28 mouse cellular contexts compared by ENCODE assay signal in the genomic region with DNA sequence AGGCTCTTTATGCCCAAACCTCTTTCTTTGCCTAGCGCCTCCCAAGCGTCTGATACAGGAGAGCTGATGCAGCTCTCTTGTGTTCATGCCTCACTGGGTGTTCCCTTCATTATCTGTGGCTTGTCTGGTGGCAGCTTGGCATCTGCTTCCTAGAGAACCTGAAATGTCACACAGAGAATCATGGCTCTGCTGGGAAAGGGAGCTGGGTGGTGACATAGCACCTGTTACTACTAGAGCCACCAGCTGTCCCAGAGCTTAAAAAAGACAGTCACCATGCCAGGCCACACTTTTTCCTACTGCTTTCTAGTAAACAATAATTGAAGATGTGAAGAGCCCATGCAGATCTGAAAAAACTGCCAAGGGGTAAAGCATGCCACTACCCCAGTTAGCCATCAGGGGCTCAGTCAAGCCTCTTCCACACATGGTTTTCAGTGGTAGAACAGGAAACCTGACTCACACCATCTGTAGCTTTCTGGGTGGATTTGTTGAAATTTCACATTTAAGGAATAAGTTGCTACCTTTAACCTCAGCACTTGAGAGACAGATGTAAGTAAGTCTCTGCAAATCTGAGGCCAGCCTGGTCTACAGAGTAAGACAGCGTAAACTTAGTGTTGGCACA. TPM values are rescaled to one million over a fixed set of nuclear protein-coding genes. Genes with fewer than 3 reads are reported as not detected.
DNase-seq lines count a peak whose midpoint lies in the region; ATAC-seq and TF ChIP-seq lines count a peak whose summit lies in the region.
"Had no signal": no experiment of that assay in that cellular context is flagged by ENCODE, and none has a peak within 500 bp of the region (broad histone marks: within the 10 kb centered on the region; RNA-seq: fewer than 3 reads in every experiment).

No protein-coding gene starts in this region.

- H3K4me1 ChIP-seq in cerebellum, adult 2 months (ENCODE audit: control insufficient read depth, insufficient read depth, low read length) = no peaks in the 10 kb centered on the region
- H3K4me1 ChIP-seq in thymus, adult 2 months (replicated peaks; ENCODE audit: control insufficient read depth, insufficient read depth, low read length) = no peaks in the 10 kb centered on the region
- no peaks in the 10 kb centered on the region for H3K4me1 ChIP-seq in stomach, postnatal 0 days (replicated peaks; ENCODE audit: control insufficient read depth, insufficient read depth)
- H3K4me1 ChIP-seq: forebrain, embryonic 10.5 days; forebrain, embryonic 15.5 days; limb, embryonic 10.5 days; limb, embryonic 15.5 days; midbrain, embryonic 12.5 days had no signal

- no peak for TF ChIP-seq CTCF in cerebellum, adult 2 months (IDR thresholded peaks at IDR 0.05; ENCODE audit: borderline replicate concordance, insufficient read depth, low read depth, low read length)
- TF ChIP-seq CTCF in layer of hippocampus, adult 2 months (conservative IDR thresholded peaks at IDR 0.05) = peak; percentile 56
- no peak for TF ChIP-seq CTCF in thymus, adult 2 months (IDR thresholded peaks at IDR 0.05; ENCODE audit: borderline replicate concordance, control insufficient read depth, extremely low read depth, insufficient read depth, low read length, poor library complexity)
- no peak for TF ChIP-seq CTCF in stomach, postnatal 0 days (IDR thresholded peaks at IDR 0.05; ENCODE audit: low read depth)

- ATAC-seq in stomach, postnatal 0 days (ENCODE audit: low FRiP score, low TSS enrichment) = no peak
- ATAC-seq: CD4-positive, CD25-positive, alpha-beta regulatory T cell, adult 4 months; forebrain, embryonic 15.5 days; hindbrain, embryonic 16.5 days had no signal

- TF ChIP-seq EP300 in stomach, postnatal 0 days (optimal IDR thresholded peaks at IDR 0.05) = no peak

- no peaks in the 10 kb centered on the region for H3K36me3 ChIP-seq in thymus, adult 2 months (ENCODE audit: control insufficient read depth, insufficient read depth, low read length)
- H3K36me3 ChIP-seq in stomach, postnatal 0 days (ENCODE audit: control insufficient read depth, insufficient read depth, low read length) = no peaks in the 10 kb centered on the region
- H3K36me3 ChIP-seq: forebrain, embryonic 10.5 days; forebrain, embryonic 15.5 days; limb, embryonic 10.5 days; limb, embryonic 15.5 days; midbrain, embryonic 12.5 days had no signal

- DNase-seq in cerebellum, postnatal 10 days = peak; percentile 5 to 11
- no peak for DNase-seq in cerebellum, adult 2 months
- no peak for DNase-seq in layer of hippocampus, adult 2 months (ENCODE audit: low spot score in 2 of 2)
- DNase-seq in layer of hippocampus, adult 9-11 months = no peak
- peak; percentile 14 for DNase-seq in thymus, postnatal 25 days
- DNase-seq in thymus, adult 2 months = no peak
- DNase-seq in stomach, postnatal 0 days (ENCODE audit: low spot score) = no peak
- DNase-seq in B cell, adult 2 months = no peak
- DNase-seq: adrenal gland, postnatal 14 days; cerebellum, adult 11-12 months; cerebellum, postnatal 14 days; gastrocnemius, postnatal 25 days; heart, adult 2 months; kidney, adult 8-10 months; kidney, postnatal 4 days; lung, adult 2 months; lung, postnatal 4 days; thymus, postnatal 14 days had no signal

- H3K9me3 ChIP-seq in stomach, postnatal 0 days (ENCODE audit: control insufficient read depth, low read length) = no peaks in the 10 kb centered on the region
- H3K9me3 ChIP-seq: forebrain, embryonic 10.5 days; forebrain, embryonic 15.5 days; limb, embryonic 10.5 days; limb, embryonic 15.5 days; megakaryocyte, embryonic 14.5 days; midbrain, embryonic 12.5 days had no signal

- no peak overlapping the region for H3K9ac ChIP-seq in stomach, postnatal 0 days (ENCODE audit: low read length)
- H3K9ac ChIP-seq: forebrain, embryonic 15.5 days; limb, embryonic 15.5 days; liver, embryonic 14.5 days; midbrain, embryonic 12.5 days had no signal

- 62% methylated on average over 3 of the region's 3 CpGs for WGBS in cerebellum, adult 2 months
- 93% methylated on average over 3 of the region's 3 CpGs for WGBS in thymus, adult 2 months
- 85% methylated on average over 3 of the region's 3 CpGs for whole genome bisulfite sequencing in stomach, postnatal 0 days

- H3K4me3 ChIP-seq in cerebellum, adult 2 months (replicated peaks; ENCODE audit: insufficient read depth, low read depth, low read length) = no peak overlapping the region
- no peak overlapping the region for H3K4me3 ChIP-seq in layer of hippocampus, adult 2 months
- H3K4me3 ChIP-seq in thymus, adult 2 months (ENCODE audit: control insufficient read depth, insufficient read depth, low read length) = no peak overlapping the region
- H3K4me3 ChIP-seq in stomach, postnatal 0 days (ENCODE audit: low read depth, low read length) = no peak overlapping the region
- H3K4me3 ChIP-seq: forebrain, embryonic 10.5 days; forebrain, embryonic 15.5 days; heart, adult 2 months; limb, embryonic 10.5 days; limb, embryonic 15.5 days; megakaryocyte, embryonic 14.5 days; midbrain, embryonic 12.5 days had no signal

- no peak for TF ChIP-seq POLR2A in cerebellum, adult 2 months (IDR thresholded peaks at IDR 0.05; ENCODE audit: borderline replicate concordance, insufficient read depth, low read length)
- no peak for TF ChIP-seq POLR2A in thymus, adult 2 months (IDR thresholded peaks at IDR 0.05; ENCODE audit: control insufficient read depth, extremely low read depth, insufficient read depth, low read length, poor library complexity)

- H3K27me3 ChIP-seq in cerebellum, adult 2 months (ENCODE audit: control insufficient read depth, insufficient read depth, low read length) = no peaks in the 10 kb centered on the region
- H3K27me3 ChIP-seq in thymus, adult 2 months (ENCODE audit: control insufficient read depth, insufficient read depth, low read length) = no peaks in the 10 kb centered on the region
- no peaks in the 10 kb centered on the region for H3K27me3 ChIP-seq in stomach, postnatal 0 days (ENCODE audit: control insufficient read depth, insufficient read depth, low read length)
- H3K27me3 ChIP-seq: forebrain, embryonic 15.5 days; limb, embryonic 15.5 days; midbrain, embryonic 12.5 days had no signal

- no peak overlapping the region for H3K27ac ChIP-seq in cerebellum, adult 2 months (ENCODE audit: insufficient read depth, low read length)
- no peak overlapping the region for H3K27ac ChIP-seq in layer of hippocampus, adult 2 months
- no peak overlapping the region for H3K27ac ChIP-seq in thymus, adult 2 months (ENCODE audit: control insufficient read depth, insufficient read depth, low read length)
- H3K27ac ChIP-seq in stomach, postnatal 0 days (replicated peaks) = no peak overlapping the region
- H3K27ac ChIP-seq: forebrain, embryonic 10.5 days; forebrain, embryonic 15.5 days; heart, adult 2 months; kidney, postnatal 0 days; limb, embryonic 10.5 days; limb, embryonic 15.5 days; liver, embryonic 14.5 days; midbrain, embryonic 12.5 days had no signal

- no peak overlapping the region for H3K4me2 ChIP-seq in stomach, postnatal 0 days (replicated peaks; ENCODE audit: low read depth)
- H3K4me2 ChIP-seq: forebrain, embryonic 15.5 days; limb, embryonic 15.5 days; midbrain, embryonic 12.5 days had no signal

RNA-seq across cellular contexts. Expression of gene Ypel5, which starts 9.2 kb away (rescaled TPM):
- polyA plus RNA-seq in cerebellum, adult 2 months (2012; rRNA removed) = 93.3 and 105 TPM in 2 replicates
- 10 to 100 TPM; 89.8 to 91.3 TPM for total RNA-seq in layer of hippocampus, adult 2 months (2021)
- 23.6 and 27.2 TPM in 2 replicates for polyA plus RNA-seq in thymus, adult 2 months (2012; rRNA removed)
- 67.3 and 69.5 TPM in 2 replicates for polyA plus RNA-seq in stomach, postnatal 0 days (2015; fragmentation: Nextera tagmentation; extraction: Ambion mirVana)

Comparison
In these comparisons a context has a peak if more than half of its experiments do, and no peak if none do; other contexts are left out.
1. DNase-seq: peak in cerebellum, postnatal 10 days (2 of 2) and thymus, postnatal 25 days (single experiment); none in cerebellum, adult 2 months (0 of 2), layer of hippocampus, adult 2 months (0 of 2), layer of hippocampus, adult 9-11 months (single experiment), thymus, adult 2 months (single experiment), stomach, postnatal 0 days (single experiment) and B cell, adult 2 months (0 of 2).